Mouse (Mus musculus) MEL (cell line): ENCODE results near the gene Cdk15.

Experiments used
- BHLHE40 ChIP-seq: IDR thresholded peaks from 2 replicates; pipeline ENCODE4 v1.6.1; 2012; ENCODE audit warnings: low read depth, mild to moderate bottlenecking, inconsistent platforms, low read length, improper control_type of control experiment, borderline replicate concordance
- CTCF ChIP-seq, 3 experiments: IDR thresholded peaks in 2 of 3; conservative IDR thresholded peaks in 1 of 3; 2 replicates each; pipeline ENCODE4 v1.5.1; 2011 to 2012; ENCODE audit warnings: low read length in 3 of 3, low read depth in 2 of 3, mild to moderate bottlenecking in 2 of 3, improper control_type of control experiment in 1 of 3, inconsistent platforms in 1 of 3, mixed read lengths in 1 of 3, moderate library complexity in 1 of 3; ENCODE audit not compliant: control insufficient read depth in 1 of 3, insufficient read depth in 1 of 3, poor library complexity in 1 of 3, severe bottlenecking in 1 of 3
- E2F4 ChIP-seq: IDR thresholded peaks from 2 replicates; pipeline ENCODE4 v1.6.1; 2011; ENCODE audit warnings: low read depth, low read length, improper control_type of control experiment, borderline replicate concordance
- ETS1 ChIP-seq: IDR thresholded peaks from 2 replicates; pipeline ENCODE4 v1.6.1; 2012; ENCODE audit warnings: low read depth, mild to moderate bottlenecking, inconsistent platforms, low read length, improper control_type of control experiment, moderate library complexity
- MAZ ChIP-seq: IDR thresholded peaks from 2 replicates; pipeline ENCODE4 v1.6.1; 2012; ENCODE audit warnings: low read depth, mild to moderate bottlenecking, inconsistent platforms, low read length, improper control_type of control experiment
- MEF2A ChIP-seq: IDR thresholded peaks from 2 replicates; pipeline ENCODE4 v1.6.1; 2014; ENCODE audit warnings: low read depth, mild to moderate bottlenecking, inconsistent platforms, low read length, improper control_type of control experiment; ENCODE audit not compliant: poor library complexity, insufficient replicate concordance, severe bottlenecking; ENCODE audit errors: extremely low read depth
- MYB ChIP-seq: IDR thresholded peaks from 2 replicates; pipeline ENCODE4 v1.6.1; 2011; ENCODE audit warnings: mild to moderate bottlenecking, low read depth, low read length, improper control_type of control experiment
- NRF1 ChIP-seq: IDR thresholded peaks from 2 replicates; pipeline ENCODE4 v1.6.1; 2014; ENCODE audit warnings: low read depth, mild to moderate bottlenecking, inconsistent platforms, low read length, improper control_type of control experiment, moderate library complexity; ENCODE audit not compliant: poor library complexity, insufficient read depth, severe bottlenecking
- POLR2A ChIP-seq, 2 experiments: IDR thresholded peaks; 2 replicates each; pipeline ENCODE4 v1.6.1; 2011 to 2012; ENCODE audit warnings: low read length in 2 of 2, mild to moderate bottlenecking in 2 of 2, control low read depth in 1 of 2, improper control_type of control experiment in 1 of 2, low read depth in 1 of 2, moderate library complexity in 1 of 2; ENCODE audit not compliant: control insufficient read depth in 1 of 2, insufficient read depth in 1 of 2, poor library complexity in 1 of 2
- POLR2AphosphoS5 ChIP-seq: IDR thresholded peaks from 2 replicates; pipeline ENCODE4 v1.6.1; 2012; ENCODE audit warnings: low read depth, borderline replicate concordance, mild to moderate bottlenecking, inconsistent platforms, low read length, moderate library complexity, mixed read lengths
- RCOR1 ChIP-seq: IDR thresholded peaks from 2 replicates; pipeline ENCODE4 v1.6.1; 2012; ENCODE audit warnings: low read depth, mild to moderate bottlenecking, inconsistent platforms, low read length, improper control_type of control experiment
- SIN3A ChIP-seq: IDR thresholded peaks from 2 replicates; pipeline ENCODE4 v1.6.1; 2012; ENCODE audit warnings: low read length, improper control_type of control experiment, inconsistent platforms
- TCF12 ChIP-seq: IDR thresholded peaks from 2 replicates; pipeline ENCODE4 v1.6.1; 2014; ENCODE audit warnings: low read depth, mild to moderate bottlenecking, inconsistent platforms, low read length, improper control_type of control experiment, moderate library complexity

GRCm38 (mm10) chr1:59298491-59299090, 41.9 kb downstream of the Cdk15 start:
- TF ChIP-seq ETS1 (no peak), POLR2A (IDR thresholded peaks at IDR 0.05; ENCODE audit: control insufficient read depth in 1 of 2, insufficient read depth in 1 of 2, low read depth in 1 of 2, low read length in 2 of 2, poor library complexity in 1 of 2) (no peak), TCF12 (no peak), CTCF (IDR thresholded peaks at IDR 0.05 in 2 of 3, conservative IDR thresholded peaks at IDR 0.05 in 1 of 3; ENCODE audit: control insufficient read depth in 1 of 3, insufficient read depth in 1 of 3, low read depth in 2 of 3, low read length in 3 of 3, poor library complexity in 1 of 3, severe bottlenecking in 1 of 3) (no peak), E2F4 (no peak), POLR2AphosphoS5 (no peak), SIN3A (no peak), MEF2A (no peak), BHLHE40 (no peak), NRF1 (no peak), MAZ (no peak), RCOR1 (no peak), MYB (no peak)
